Mouse (Mus musculus): ENCODE measurements around the gene Usp7.

Gene Usp7

DNA sequence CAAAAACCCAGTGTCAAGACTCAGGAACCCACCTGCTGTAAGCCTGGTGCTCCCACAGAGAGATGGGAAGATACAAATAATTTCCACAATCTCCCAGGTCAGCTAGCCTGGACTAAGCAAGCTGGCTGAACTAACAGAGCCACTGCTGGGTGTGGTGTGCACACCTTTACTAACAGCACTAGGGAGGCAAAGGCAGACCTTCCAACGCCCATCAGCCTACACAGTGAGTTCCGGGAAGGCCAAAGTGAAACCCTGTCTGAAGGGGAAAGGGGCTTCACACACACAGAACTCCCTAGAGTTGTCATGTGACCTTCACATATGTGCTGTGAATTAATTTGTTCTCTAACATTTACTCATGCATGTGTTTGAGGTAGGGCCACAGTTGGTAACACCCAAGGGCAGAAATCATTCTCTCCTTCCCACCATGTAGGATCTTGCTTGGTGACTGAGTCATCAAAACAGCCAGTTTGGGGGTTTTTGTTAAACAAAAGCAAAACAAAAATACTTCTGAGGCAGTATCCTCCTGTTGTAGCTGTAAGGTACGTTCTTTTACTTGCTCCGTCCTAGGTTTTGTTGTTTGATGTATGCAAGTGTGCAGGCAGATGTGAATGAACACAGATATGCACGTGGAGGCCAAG, 63.9 kb downstream of the Usp7 start:
- no peak for ATAC-seq (ENCODE audit: insufficient number of reproducible peaks, low FRiP score, low TSS enrichment)

DNA sequence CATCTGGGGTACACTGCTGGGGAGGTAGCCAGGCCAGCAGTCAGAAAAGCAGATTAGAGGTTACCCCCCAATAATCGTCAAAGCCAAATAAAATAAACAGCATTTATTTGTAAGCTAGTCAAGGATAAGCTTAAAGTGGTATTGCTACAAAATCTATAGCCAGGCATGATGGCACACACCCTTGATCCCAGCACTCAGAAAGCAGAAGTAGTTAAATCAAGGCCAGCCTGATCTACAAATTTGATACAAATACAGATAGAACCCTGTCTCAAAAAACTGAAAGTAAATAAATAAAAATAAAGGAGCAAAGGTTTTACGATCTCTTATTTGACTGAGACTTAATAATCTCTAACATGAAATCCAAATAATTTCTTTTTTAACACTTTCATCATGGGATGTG, 66.3 kb downstream of the Usp7 start:
- no peak for ATAC-seq (ENCODE audit: insufficient number of reproducible peaks, low FRiP score, low TSS enrichment)

DNA sequence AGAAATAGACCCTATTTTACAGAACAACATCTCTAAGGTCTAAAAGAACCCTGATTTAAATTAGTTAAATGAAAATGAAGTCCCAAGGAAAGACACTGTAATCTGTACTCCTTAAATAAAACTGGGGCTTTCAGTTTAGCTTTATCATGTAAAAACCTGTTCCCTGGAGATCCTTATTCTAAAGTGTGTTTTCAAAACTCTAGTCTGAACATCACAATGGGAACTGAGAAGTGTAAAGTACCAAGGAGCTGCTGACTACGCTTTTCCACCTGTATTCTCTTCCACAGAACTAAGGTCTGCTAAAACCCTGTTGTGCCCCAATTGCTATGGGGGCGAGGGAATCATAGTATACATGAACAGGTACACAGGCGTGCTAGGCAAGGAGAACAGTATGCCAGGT, 68.1 kb downstream of the Usp7 start:
- ATAC-seq (ENCODE audit: insufficient number of reproducible peaks, low FRiP score, low TSS enrichment) = no peak

DNA sequence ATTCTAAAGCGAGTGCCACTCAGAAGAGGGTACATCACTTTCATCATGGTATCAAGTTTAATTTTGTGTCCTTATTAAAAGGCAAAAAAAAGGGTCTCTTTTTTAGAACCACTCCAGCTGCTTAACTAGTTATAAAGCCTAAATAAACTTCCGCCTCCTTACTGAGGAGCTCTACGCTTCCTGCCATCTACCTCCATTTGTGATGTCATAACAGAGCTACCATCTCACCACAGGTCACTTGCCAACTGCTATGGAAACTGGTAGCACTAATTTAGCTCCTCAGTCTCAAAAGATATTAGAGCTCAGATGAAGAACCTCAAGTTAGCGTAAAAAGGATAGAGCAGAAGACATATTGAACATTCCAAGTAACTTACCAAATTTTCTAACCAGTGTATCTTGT, 71.7 kb downstream of the Usp7 start:
- no peak for ATAC-seq (ENCODE audit: insufficient number of reproducible peaks, low FRiP score, low TSS enrichment)

DNA sequence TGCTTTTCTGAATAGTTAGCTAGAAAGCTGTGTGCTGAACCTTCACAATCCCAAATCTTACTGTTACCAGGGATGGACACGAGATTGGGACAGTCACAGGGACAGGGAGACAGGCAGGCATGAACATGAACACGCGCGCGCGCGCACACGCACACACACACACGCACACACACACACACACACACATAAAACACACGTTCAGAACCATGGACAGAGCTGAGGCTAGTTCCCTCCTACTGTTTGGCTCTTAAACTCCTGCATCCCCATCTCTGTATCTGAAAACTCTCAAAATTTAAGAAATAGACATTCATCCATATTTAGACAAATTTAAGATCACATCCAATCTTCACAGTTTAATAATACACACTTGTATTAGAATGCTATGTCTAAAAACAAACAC, 74.4 kb downstream of the Usp7 start:
- no peak for ATAC-seq (ENCODE audit: insufficient number of reproducible peaks, low FRiP score, low TSS enrichment)

DNA sequence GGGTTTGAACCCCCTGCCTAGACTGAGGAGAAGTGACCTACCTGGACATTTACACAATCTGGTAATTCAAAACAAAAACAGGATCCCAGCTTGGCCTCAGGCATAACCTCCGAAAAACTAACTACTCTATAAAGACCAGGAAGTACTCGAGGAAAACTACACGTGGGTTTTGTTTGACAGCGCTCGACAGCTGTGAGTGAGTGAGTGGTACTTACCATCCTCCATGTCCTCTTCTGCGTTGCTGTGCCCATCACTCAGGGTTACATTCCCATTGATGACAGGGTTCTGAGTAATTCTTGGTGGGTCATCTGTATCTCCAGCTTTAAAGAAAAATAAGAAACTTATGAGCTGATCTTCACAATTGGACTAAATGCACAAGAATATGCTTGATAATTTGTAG, 75.8 kb downstream of the Usp7 start:
- ATAC-seq (ENCODE audit: insufficient number of reproducible peaks, low FRiP score, low TSS enrichment) = no peak

DNA sequence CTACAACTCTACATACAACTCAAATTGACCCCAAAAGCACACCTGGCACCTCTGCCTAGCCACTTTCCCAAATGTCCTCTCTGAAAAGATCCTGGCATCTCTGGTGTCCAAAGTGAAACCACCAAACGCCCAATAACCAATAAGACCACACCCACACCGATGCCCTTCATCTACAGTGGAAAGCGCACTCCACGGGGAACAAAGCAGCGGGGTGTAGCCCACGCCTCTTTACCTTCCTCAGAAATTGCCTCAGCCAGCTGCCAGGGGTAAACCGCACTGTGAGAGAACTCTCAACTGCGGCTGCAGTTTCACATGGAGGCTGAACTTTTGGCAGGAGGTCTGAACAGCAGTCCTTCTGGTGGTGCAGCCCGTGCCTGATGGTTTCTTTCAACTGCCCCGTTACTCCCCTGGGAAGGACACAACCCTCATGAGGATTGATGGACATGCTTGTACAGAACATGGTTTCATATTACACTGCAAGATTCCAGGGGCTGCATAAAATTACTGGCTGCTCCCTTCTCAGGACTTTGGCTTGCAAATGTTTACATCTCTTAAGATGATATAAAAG, 76.5 kb downstream of the Usp7 start:
- no peak for ATAC-seq (ENCODE audit: insufficient number of reproducible peaks, low FRiP score, low TSS enrichment)

DNA sequence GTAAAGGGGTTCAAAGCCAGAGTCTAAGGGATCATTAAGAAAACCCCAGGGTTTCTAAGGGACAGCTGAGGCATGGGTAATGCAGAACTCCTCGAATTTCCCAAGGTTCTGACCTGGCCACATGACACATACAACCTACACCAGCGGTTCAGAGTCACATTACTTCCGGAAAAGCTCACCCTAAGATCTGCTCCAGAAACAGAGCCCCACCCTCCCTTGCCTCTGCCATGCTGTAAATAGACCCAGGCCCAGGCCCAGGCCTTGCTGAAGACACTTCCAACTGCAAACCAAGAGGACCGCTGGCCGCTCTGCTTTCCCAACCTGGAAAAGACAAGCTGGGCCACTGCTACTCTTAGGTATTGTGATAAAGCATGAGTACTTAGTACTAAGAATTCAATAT, 77.3 kb downstream of the Usp7 start:
- no peak for ATAC-seq (ENCODE audit: insufficient number of reproducible peaks, low FRiP score, low TSS enrichment)

DNA sequence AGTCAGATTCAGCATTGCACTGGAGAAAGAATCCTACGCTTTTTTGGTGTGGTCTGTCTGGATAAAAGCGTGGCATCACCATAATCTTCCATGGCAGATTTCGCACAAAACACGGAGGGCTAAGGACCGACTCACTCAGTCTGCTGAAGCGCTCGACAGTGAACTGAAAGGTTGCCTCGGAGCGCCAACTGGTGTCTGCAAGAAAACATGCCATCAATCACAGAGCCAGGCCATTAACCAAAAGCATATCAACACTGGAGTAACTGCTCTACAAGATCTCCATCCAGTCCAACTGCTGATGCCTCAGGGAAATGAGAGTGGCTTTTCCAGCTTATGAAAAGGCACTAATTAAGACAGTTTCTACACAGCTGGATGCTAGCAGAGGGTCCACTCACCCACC, 80.1 kb downstream of the Usp7 start:
- no peak for ATAC-seq (ENCODE audit: insufficient number of reproducible peaks, low FRiP score, low TSS enrichment)

DNA sequence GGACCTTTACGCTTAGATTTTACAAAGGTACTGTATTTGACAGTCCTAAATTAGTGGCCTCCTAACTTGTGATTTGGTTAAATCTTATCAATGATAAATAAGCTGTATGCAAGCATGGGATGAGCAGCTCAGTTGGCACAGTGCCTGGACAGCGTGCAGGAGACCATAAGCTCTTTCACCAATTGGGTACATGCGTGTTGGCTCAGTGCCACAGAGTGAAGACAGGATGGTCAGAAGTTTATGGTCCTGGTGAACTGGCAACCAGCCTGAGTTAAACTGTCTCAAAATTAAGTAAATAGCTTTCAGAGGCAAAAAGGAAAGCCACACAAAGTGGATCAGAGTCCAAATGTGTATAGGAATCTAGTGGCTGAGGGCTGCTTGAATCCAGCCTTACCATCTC, 91.5 kb downstream of the Usp7 start:
- no peak for ATAC-seq (ENCODE audit: insufficient number of reproducible peaks, low FRiP score, low TSS enrichment)

DNA sequence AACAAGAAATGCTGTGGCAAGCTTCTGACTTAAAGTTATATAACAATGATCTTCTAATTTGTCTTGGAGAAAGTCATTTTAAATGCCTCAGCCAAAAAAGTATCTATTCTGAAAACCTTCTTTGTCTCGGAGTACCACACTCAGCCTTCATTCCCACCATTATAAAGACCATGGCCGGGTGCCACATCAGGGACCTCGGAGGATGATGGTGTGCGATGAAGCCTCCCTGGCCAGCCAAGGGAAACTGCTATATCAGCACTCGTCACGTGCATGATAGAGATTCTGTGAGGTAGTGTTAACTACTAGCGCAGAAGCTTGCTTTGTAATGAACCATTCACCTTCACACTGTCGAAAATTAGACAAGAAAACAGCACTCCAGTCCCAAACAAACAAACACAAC, 92.6 kb downstream of the Usp7 start:
- no peak for ATAC-seq (ENCODE audit: insufficient number of reproducible peaks, low FRiP score, low TSS enrichment)

DNA sequence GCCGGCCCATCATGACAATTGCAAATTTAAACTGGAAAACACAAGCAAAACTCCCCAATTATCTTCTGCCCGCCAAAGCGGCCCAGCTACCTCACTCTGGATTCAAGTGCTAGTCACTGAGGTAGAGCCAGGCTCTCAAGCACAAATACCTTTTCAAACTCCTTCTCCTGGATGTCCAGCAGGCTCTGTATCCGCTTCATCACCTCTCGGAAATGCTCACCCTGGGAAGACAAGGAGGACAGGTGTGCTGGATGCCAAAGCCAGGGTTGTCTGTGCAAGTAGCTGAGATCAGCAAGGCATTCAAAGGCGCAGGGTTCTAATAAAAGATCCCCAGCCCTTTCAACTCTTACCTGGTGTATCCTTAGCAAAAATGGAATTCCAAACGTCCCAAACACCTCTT, 100.9 kb downstream of the Usp7 start:
- ATAC-seq (ENCODE audit: insufficient number of reproducible peaks, low FRiP score, low TSS enrichment) = no peak; the same call in 1 of the 2 replicates

DNA sequence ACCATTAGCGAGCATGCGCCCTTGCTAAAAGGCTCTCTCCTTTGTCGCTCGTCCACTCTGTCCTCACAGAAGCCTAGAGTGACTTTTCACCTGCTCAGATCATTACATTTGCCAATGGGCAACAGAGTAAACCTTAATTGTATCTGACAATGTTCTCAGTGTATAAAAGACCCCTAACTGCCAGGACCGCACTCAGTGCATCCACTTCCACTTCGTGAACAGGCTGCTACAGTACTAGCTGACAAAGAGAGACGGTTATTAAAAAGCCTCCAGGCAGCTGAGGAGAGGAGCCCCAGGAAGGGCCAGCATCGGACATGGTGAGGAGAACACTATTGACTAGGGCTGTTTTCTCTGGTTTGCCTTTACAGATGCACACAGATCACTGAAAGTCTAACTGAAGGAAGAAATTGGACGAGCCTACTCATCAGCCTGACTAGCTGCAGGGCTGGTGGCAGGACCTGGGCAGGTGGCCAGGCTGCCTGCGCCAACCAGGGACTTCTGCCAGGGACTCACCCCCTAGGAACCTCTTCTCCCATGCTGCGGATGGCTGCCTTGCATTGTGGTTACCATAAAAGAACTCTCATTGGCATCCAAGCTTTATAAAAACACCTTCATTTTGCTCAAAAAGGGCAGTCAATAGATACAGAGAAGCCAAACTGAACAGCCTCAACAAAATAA, 102.0 kb downstream of the Usp7 start:
- peak; percentile 67 for ATAC-seq (ENCODE audit: insufficient number of reproducible peaks, low FRiP score, low TSS enrichment)

DNA sequence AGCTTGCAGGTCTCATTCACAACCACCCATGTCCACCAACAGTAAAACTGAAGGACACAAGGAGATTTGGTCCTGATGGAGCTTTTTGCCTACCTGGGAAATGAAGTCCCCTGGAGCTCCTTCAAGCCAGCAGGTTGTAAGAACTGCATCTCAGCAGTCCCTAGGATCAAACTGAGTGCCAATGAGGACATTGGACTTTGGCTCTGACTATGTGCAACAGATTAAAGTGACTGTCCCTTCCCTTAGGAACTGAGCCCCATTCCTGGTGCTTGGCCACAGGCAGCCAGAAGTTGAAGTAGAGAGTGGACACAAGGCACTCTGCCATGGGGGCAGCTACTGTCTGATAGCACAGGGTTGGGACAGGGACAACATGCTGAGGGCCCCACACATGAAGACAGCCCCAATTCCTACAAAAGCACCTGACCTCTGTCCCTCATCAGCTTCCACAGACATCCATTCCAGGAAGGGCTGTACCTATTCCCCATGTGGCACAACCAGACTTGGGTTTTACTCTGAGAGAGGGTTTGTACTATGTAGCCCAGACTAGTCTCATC, 104.5 kb downstream of the Usp7 start:
- ATAC-seq (ENCODE audit: insufficient number of reproducible peaks, low FRiP score, low TSS enrichment) = no peak

DNA sequence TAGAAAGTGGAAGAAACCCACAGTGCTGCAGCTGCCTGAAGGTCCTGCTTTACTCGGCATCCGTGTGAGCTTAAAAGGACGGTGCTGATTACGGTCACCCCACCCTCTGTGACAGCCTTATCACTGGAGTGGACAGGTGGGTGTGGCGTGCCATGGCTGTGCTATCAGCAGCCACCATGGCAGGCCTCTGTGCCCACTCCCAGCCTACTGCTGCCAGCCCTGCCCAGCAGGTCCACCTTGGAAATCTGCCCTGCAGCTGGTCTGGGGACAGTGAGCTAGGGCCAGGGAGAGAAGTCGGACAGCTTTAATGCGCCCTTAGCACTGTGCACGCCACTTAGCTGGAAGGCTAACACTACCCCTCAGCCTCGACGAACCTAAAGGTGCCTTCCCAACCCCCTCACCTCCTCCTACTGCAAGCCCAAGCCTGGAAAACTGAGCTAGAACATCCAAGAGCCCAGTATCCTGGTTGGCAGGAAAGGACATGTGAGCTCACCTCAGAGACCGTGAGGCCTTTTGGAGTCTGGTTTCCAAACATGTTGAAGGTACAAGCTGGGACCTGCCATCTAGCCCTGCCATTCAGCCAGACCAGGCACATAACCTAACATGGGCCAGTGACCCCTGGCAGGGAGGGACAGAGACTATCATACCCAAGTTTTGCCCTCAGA, 105.1 kb downstream of the Usp7 start:
- no peak for ATAC-seq (ENCODE audit: insufficient number of reproducible peaks, low FRiP score, low TSS enrichment)

DNA sequence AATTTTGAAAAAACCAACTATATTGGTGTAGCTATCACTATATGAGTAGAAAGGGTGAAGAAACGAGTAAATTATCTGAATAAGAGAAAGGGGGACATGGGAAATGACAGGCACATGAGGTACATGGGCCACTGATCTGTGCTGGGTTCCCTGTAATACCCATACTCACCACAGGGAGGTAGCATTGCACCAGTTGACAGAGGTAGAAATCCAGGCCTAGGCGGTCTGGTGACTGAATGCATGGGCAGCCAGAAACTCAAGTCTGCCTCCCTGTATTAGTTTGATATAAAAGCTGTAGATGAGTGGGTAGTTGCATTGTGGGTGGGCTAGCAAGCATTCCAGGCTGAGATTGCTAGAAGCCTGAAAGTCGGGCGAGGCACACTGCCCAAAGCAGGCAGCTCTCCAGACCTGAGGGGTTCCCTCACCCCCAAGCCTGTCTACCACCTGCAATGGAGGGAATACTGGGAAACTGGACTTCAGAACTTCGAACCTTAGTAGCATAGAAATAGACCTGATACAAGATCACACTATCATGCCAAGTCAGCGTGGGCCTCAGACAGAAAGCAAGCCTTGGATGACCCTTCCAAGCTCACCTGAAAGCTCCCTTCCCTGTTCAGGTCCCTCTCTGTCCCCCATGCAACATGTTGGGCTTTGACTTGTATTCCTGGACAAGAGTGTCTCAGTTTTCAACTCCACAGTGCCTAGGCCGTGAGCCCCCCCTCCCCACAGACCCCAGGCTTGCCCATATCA, 105.8 kb downstream of the Usp7 start:
- ATAC-seq (ENCODE audit: insufficient number of reproducible peaks, low FRiP score, low TSS enrichment) = 0 out of 2 replicates have a peak, but pooled peaks have one; percentile 34

DNA sequence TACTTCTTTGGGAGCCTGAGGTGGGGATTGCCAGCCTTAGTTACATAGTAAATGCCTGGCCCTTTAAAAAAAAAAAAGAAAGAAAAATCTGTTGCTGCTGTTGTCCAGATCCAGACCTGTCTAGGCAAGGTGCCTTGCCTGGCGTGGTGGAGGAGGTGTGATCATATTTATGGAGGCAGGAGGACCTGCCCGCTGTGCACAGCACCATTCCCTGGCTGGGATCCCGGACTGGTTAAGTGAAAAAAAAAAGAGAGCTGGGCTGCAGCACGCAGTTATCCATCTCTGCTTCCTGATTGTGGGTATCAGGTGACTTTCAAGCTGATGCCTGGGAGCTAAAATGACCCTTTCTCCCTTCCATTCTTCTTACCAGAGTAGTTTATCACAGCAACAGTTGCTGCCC, 107.0 kb downstream of the Usp7 start:
- peak; percentile 32; the same call in 1 of the 2 replicates for ATAC-seq (ENCODE audit: insufficient number of reproducible peaks, low FRiP score, low TSS enrichment)

DNA sequence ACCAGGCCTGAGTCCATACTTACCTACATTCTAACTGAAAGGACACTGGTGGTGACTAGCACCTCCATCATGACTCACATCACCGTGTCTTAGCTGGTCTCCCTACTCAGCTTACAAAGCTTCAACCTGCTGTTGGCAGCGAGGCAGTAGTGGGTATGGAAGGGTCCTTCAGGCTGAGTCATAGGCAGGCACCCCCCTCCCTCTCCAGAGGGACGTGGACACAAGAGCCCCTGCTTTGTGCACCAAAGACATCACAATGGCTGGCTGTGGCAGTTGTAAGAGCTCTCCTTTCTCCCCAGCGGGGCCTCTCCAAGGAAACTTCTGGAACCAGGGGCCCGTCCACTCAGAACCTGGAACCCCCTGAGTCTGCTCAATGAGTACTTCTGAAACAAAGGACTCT, 111.6 kb downstream of the Usp7 start, which contains the start of gene Gm5767:
TSS of gene Gm5767 (plus strand) at position 301 of the 400 bp plus-strand sequence.
- no peak for ATAC-seq (ENCODE audit: insufficient number of reproducible peaks, low FRiP score, low TSS enrichment)

DNA sequence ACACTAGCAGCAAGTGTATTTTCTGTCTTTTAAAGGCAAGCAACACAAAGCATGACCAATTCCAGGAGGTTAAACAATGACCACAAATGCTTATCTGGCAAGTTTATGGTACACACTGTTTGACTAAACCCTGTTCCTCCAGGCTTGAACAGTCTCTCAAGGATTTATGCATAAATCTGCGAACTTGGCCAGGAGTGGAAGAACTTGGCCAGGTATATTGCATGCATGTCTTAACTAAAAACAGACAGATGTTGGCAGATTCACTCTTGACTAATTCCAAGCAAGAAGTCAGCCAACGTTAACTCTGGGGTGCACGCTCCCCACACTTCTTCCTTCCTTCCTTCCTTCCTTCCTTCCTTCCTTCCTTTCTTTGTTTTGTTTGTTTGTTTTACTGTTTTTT, 112.3 kb downstream of the Usp7 start:
- ATAC-seq (ENCODE audit: insufficient number of reproducible peaks, low FRiP score, low TSS enrichment) = no peak

DNA sequence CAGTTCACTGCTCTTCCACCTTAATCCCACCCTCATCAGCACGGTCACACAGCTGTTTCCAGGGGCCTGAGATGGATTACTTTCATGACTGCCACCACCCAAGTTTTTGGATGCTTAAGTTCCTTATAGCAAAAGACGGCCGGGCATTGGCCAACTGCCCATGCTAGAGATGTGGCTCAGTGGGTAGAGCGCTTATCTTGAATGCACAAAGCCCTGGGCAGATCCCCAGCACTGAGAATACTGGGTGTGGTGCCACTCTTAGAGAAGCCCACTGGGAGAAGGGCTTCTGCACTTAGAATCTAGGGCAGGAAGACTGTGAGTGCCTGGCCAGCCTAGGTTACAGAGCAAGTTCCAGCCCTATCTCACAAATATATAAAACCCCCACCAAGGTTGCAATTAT, 113.4 kb downstream of the Usp7 start:
- no peak for ATAC-seq (ENCODE audit: insufficient number of reproducible peaks, low FRiP score, low TSS enrichment)

All from cerebellum, adult (tissue).